Mouse (Mus musculus) A20 (cell line): ENCODE measurements around the gene Pde4d.

Experiments
- DNase-seq: peaks from one replicate; pipeline ENCODE4 v3.0.0-alpha.2; 2011; ENCODE audit warnings: low read depth, low spot score

The Pde4d gene

GRCm38 (mm10) chr13:109686906-109687305, 1237.2 kb downstream of the Pde4d start:
- DNase-seq, result no peak

DNA sequence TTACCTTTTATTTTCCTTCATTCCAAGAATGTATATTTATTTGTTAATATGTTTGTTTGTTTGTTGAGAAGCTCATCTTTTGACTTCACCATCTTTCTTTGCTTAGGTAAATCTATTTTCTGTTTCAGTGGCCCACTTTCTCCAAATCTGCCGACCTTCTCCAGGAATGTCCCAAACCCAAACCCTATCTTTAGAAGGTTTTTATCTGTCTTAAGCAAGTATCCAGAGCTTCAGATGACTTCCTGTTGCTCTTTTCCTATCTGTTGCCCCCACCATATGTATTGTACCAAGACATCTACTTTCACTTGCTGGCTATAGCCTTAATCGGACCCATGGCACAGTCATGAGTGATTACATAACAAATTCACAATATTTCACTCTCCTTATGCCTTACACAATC, 1238.4 kb downstream of the Pde4d start:
- DNase-seq, result no peak

DNA sequence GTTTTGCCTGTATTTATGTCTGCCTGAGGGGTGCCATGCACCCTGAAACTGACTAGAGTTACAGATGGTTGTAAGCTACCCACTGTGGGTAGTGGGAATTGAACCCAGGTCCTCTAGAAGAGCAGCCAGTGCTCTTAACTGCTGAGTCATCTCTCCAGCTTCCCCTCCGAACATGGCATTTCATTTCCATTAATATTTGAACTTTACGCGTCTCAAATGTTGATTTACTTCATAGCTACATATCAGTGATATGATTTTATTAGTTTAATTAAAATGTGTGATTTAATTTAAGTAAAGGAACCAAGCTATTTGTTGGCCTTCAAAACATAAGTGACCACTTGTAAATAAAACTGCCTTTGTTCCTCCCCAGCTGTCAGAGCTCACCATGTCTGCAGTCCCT, 1239.4 kb downstream of the Pde4d start:
- DNase-seq, result no peak

- DNase-seq, result no peak
These were observed 1240.8 kb downstream of the Pde4d start for GRCm38 (mm10) chr13:109690558-109690957.

GRCm38 (mm10) chr13:109692851-109693250, 1243.1 kb downstream of the Pde4d start:
- DNase-seq, result no peak

DNA sequence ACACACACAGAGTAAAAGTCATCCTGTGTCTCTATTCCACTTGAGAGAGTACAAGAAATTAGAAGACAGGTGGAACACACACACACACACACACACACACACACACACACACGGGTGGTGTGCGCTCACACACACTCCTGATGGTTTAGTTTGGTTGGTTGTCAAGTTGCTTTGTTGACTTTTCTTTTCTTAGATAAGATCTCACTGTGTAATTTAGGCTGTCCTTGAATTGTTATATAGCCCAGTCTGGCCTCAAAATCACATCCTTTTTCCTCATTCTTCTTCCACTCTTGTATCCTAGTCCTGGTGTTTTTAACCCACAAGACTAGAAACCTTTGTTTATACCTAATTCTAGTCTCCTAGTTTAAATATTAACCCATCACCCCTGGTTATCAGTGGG, 1244.0 kb downstream of the Pde4d start:
- DNase-seq, result no peak

DNA sequence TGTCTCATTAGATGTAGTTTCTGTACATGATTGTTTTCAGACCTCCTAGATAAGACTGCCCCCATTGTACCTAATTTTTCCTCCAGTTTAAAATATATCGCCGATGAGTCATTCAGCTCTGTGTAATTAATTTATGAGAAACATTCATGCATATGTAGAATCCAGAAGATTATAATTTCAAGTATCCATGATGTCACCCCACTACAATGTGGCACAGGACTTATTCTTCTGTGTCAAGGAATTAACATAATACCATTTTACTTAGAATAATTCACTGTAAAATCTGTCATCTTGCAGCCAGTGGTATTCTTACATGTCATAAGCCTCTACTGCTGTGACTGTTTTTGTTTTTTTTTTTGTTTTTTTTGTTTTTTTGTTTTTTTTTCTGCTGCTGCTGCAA, 1244.5 kb downstream of the Pde4d start:
- DNase-seq, result no peak

GRCm38 (mm10) chr13:109695098-109695497, 1245.3 kb downstream of the Pde4d start:
- DNase-seq, result no peak

DNA sequence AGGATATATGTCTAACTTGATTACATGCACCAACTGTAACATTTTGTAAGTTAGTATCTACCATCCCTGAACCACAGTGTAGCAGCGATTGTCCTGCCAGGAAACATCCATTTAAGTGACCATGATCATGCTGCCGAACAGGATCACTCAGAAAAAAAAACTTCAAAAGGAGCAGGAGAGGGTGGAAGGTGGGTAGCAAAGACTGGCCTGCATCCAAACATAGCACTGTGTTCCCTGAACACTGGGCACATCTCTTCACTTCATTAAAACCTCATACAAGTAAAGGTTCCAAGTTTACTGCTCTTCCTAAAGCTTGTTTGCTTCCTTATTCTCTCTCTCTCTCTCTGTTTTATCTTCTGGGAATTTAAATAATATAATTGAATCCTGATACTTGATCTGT, 1256.4 kb downstream of the Pde4d start:
- DNase-seq, result no peak

- DNase-seq, result no peak
These were observed 1256.8 kb downstream of the Pde4d start for GRCm38 (mm10) chr13:109706579-109706978.

DNA sequence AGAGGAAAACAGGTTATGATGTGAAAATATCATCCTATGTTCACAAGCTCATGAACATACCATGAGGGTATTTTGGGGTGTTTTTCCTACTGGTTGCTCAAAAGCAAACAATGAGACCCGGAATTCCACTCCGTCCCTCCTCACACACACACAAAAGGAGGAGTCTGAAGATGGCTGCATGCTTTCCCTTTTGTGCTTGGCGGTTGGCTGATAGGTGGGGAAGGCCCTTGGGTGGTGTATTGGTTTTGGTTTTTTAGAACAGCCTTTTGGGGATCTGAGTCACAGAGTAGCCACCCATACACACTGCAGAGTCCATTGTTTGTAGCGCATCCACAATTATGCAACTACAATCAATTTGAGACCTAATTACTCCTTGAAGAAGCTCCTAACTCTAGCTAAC, 1257.4 kb downstream of the Pde4d start:
- no peak for DNase-seq

- DNase-seq, result no peak
These were observed 1258.6 kb downstream of the Pde4d start for GRCm38 (mm10) chr13:109708326-109708725.

DNA sequence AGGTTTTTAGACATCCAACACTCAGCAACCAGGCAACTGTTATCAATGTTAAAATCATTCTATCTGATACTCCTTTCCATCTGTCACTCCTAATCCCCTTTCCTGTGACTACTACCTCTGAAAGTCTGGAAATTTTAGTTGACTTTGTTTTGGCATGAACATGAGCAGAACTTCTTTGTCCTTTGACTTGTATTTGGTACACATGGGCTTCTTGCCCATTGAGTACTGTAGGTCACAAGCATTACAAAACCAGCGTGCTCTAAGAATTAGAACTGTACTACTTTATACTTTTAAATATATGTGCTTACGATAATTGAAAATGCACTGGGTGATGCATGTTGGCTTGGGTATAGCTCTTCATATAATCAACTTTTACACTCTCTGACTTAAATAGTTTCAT, 1264.8 kb downstream of the Pde4d start:
- no peak for DNase-seq

- no peak for DNase-seq
These were observed 1265.6 kb downstream of the Pde4d start for GRCm38 (mm10) chr13:109715321-109715720.

GRCm38 (mm10) chr13:109720127-109720713, 1270.5 kb downstream of the Pde4d start:
- DNase-seq, result no peak

DNA sequence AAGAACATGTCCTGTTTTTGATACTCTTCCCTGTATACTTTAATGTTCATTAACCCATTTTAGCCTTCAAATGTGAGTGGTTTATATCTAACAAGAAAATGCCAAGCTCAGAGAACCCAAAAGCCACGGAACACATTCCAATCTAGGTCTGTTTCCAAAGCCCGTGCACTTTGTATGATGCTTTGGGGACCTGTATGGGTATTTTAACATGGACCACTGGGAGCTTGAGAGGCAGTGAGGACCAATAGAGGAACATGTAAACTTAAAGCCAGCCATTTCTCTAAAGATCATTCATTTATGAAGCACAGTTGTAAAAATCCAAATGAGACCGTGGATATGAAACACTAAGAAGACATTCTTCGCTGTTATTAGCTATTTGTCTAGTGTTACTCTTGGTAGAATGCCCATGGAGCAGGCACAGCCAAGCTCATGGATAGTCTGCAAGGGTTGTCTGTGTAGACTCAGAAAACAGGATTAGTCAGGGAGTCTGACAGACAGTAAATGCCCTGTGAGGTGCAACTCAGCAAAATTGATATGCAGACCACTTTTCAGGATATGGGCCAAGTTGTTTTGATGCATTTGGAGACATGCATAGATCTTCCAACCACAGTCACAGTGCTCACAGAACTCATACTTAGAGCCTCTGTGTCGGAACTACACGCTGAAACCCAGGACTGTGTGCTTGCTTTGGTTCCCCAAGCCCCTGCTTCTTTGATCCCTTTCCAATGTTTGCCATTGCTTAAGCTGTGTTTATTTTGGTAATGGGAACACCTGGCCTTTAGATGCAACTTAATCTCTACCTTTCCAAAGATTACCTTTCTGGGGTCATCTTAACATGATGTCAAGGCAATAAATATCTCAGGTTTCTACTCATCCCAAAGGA, 1272.7 kb downstream of the Pde4d start:
- no peak for DNase-seq

GRCm38 (mm10) chr13:109727346-109727745, 1277.6 kb downstream of the Pde4d start:
- DNase-seq, result no peak

GRCm38 (mm10) chr13:109729612-109730011, 1279.9 kb downstream of the Pde4d start:
- no peak for DNase-seq

- no peak for DNase-seq
These were observed 1283.1 kb downstream of the Pde4d start for GRCm38 (mm10) chr13:109732655-109733376.

DNA sequence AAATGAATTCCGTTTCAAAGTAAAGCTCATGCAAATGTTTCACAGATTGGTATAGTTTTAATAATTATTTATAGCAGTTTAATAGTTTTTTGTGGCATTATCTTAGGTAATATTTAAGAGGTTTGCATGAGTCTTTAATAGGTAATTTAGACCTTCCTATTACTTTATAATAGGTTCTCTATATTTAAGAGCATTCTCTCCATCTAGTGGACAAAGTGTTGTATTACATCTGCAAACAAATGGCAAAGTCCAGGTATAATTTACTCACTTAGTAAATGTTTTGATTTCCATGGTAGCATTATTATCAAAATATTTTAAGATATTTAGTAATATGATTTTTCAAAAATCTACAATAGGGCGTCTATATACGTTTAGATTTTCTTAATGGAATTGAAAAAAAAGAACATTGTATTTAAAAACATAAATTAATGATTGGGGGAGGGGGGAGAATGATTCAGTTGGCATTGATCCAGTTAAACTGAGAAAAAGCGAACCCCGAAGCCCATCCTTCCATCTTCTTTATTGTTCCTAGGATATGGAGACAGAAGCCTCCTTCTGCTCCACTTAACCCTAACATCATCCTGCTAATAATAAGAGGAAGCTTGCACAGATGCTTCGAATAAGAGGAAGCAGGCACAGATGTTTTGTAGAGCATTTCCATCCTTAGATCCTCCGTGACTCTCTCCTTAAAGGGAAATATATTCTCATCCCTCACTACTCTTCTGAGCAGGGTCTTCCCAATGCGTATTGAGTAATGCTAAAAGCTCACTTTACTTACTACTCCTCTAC, 1286.7 kb downstream of the Pde4d start:
- DNase-seq, result no peak

DNA sequence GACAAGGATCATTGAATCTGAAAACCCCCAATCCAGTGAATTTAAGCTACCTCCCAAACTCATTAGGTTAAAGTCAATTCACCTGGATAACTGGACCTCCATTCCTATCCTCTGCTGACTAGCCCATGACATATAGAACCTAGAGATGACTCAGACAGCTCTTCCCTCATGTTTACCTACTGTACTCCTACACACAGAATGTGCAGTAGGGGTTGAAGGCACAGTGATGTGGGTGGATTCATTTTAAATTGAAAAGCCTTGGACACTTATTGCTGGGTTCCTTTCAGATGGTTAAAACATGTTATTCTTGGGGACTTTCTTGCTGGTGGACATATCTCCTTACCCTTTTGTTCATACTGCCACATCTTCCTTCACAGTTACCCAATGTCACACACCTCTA, 1296.7 kb downstream of the Pde4d start:
- no peak for DNase-seq
